Mouse (Mus musculus) thymus, postnatal 10 days (tissue): Measurements from ENCODE around the gene Olfr361.
"Not testable (repeated sequence)": the region's sequence is repeated elsewhere in the genome, so short reads cannot be mapped to it uniquely, and the experiment has no call there.

Experiments
- DNase-seq, 2 experiments: peaks; one replicate each; pipeline ENCODE4 v3.0.0; 2021; ENCODE audit warnings: low spot score in 2 of 2

Olfr361 gene

DNA sequence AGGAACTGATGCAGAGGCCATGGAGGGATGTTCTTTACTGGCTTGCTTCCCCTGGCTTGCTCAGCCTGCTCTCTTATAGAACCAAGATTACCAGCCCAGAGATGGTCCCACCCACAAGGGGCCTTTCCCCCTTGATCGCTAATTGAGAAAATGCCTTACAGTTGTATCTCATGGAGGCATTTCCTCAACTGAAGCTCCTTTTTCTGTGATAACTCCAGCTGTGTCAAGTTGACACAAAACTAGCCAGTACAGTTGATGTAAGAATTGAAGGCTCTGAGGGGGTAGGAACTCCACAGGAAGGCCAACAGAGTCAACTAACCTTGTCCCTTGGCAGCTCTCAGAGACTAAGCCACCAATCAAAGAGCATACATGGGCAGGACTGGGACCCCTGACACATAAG is at the start of gene Olfr361:
Olfr361 (minus strand) TSS at position 101 of the 400 bp plus-strand sequence.
- not testable (repeated sequence) for DNase-seq

DNA sequence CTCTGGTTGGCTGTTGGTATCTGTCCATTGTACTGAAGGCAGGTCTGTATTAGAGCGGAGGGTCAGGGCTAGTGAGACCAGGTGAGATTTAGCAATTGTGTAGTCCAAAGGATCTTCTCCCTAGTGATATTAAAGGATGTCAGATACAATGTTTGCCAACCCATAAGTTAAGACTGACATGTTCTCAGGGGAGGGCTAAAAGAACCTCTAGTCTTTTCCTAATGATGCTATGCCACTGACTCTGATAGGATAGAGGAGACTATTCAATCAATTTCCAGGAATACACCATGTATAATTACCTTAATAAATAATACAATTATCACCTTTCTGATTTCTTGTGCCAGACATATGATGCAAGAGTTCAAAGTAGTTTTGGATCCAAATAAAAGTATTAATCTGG is 28.7 kb upstream of the Olfr361 start, which contains the start of gene Olfr362:
Olfr362 (minus strand) TSS at position 101 of the 400 bp plus-strand sequence.
- no peak for DNase-seq

DNA sequence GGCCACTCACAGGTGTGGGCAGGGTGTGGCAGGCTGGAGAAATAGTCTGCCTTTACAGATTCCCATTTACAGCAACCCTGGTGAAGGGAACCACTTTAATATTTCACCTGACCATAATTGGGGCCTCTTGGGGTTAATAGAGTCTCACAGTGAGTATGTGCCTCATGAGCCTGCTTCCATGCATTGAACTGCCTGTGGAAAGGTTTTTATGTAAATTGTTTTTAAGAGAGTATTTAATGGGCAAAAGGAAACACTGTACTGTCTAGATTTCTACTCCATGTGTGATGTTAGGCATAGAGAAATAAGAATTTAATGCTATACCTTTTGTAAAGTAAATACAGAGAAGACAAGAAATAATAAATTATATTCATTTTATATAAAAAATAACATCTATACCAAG is 23.6 kb downstream of the Olfr361 start, which contains the start of gene Olfr360:
Olfr360 (plus strand) TSS at position 301 of the 400 bp plus-strand sequence.
- DNase-seq, result no peak
